Mouse (Mus musculus): ENCODE results near the gene Zdhhc24. TPM values are rescaled to one million over a fixed set of nuclear protein-coding genes. Genes with fewer than 3 reads are reported as not detected.

Gene Zdhhc24
- 34.2 and 37.1 TPM in 2 replicates for polyA plus RNA-seq (2012; rRNA removed)

GRCm38 (mm10) chr19:4878405-4879323 lies at the start of gene Zdhhc24:
TSS of gene Zdhhc24 (plus strand) at chr19:4878668.

GRCm38 (mm10) chr19:4839149-4839548 lies 39.3 kb upstream of the Zdhhc24 start, which contains the start of the genes Ccs and Ccdc87:
TSS of gene Ccs (minus strand) at chr19:4839332.
TSS of gene Ccdc87 (plus strand) at chr19:4839366.

GRCm38 (mm10) chr19:4854552-4855469 lies 23.7 kb upstream of the Zdhhc24 start, which contains the start of gene Ctsf:
TSS of gene Ctsf (plus strand) at chr19:4855130.

GRCm38 (mm10) chr19:4877785-4878184 lies 683 bp upstream of the Zdhhc24 start, which contains the start of gene Actn3:
TSS of gene Actn3 (minus strand) at chr19:4877909.

GRCm38 (mm10) chr19:4905979-4906794 lies 27.7 kb downstream of the Zdhhc24 start, which contains the start of gene Bbs1:
TSS of gene Bbs1 (minus strand) at chr19:4906628.

GRCm38 (mm10) chr19:4927904-4928531 lies 49.5 kb downstream of the Zdhhc24 start, which contains the start of gene Dpp3:
TSS of gene Dpp3 (minus strand) at chr19:4928287.

Other genes with a start within 250 kb of the Zdhhc24 start
- gene Gm960, start 180.0 kb upstream of the Zdhhc24 start, polyA plus RNA-seq (2012; rRNA removed): 7.5 and 7.7 TPM in 2 replicates
- 36.9 and 40.5 TPM in 2 replicates for gene Sptbn2, start 167.5 kb upstream of the Zdhhc24 start, polyA plus RNA-seq (2012; rRNA removed)
- 65.3 and 74.3 TPM in 2 replicates for gene Rbm4b, start 122.2 kb upstream of the Zdhhc24 start, polyA plus RNA-seq (2012; rRNA removed)
- gene Rbm4, start 84.8 kb upstream of the Zdhhc24 start, polyA plus RNA-seq (2012; rRNA removed): 117 and 122 TPM in 2 replicates
- gene Gm21992, start 67.1 kb upstream of the Zdhhc24 start, polyA plus RNA-seq (2012; rRNA removed): 10.6 and 11.3 TPM in 2 replicates
- 45.3 and 49.8 TPM in 2 replicates for gene Rbm14, start 67.0 kb upstream of the Zdhhc24 start, polyA plus RNA-seq (2012; rRNA removed)
- gene Ccs, start 39.3 kb upstream of the Zdhhc24 start, polyA plus RNA-seq (2012; rRNA removed): 42.6 and 45.4 TPM in 2 replicates
- 0.95 and 0.98 TPM in 2 replicates for gene Ccdc87, start 39.3 kb upstream of the Zdhhc24 start, polyA plus RNA-seq (2012; rRNA removed)
- gene Ctsf, start 23.5 kb upstream of the Zdhhc24 start, polyA plus RNA-seq (2012; rRNA removed): 77.2 and 77.8 TPM in 2 replicates
- 1.1 and 2.5 TPM in 2 replicates for gene Actn3, start 759 bp upstream of the Zdhhc24 start, polyA plus RNA-seq (2012; rRNA removed)
- gene Bbs1, start 28.0 kb downstream of the Zdhhc24 start, polyA plus RNA-seq (2012; rRNA removed): 19.7 and 23.0 TPM in 2 replicates
- gene Dpp3, start 49.6 kb downstream of the Zdhhc24 start, polyA plus RNA-seq (2012; rRNA removed): 89.2 and 90.6 TPM in 2 replicates
- gene Peli3, start 64.5 kb downstream of the Zdhhc24 start, polyA plus RNA-seq (2012; rRNA removed): 11.6 and 14.6 TPM in 2 replicates
- gene Mrpl11, start 83.5 kb downstream of the Zdhhc24 start, polyA plus RNA-seq (2012; rRNA removed): 93.3 and 102 TPM in 2 replicates
- 7.7 and 9.5 TPM in 2 replicates for gene Npas4, start 111.6 kb downstream of the Zdhhc24 start, polyA plus RNA-seq (2012; rRNA removed)
- gene Slc29a2, start 145.2 kb downstream of the Zdhhc24 start, polyA plus RNA-seq (2012; rRNA removed): 39.3 and 39.8 TPM in 2 replicates
- 56.5 and 59.7 TPM in 2 replicates for gene B4gat1, start 160.2 kb downstream of the Zdhhc24 start, polyA plus RNA-seq (2012; rRNA removed)
- gene AC124502.3, start 160.2 kb downstream of the Zdhhc24 start, polyA plus RNA-seq (2012; rRNA removed): 3.2 TPM in 2 replicates
- 24.9 and 25.9 TPM in 2 replicates for gene Brms1, start 162.7 kb downstream of the Zdhhc24 start, polyA plus RNA-seq (2012; rRNA removed)
- 3.1 and 3.9 TPM in 2 replicates for gene Rin1, start 171.8 kb downstream of the Zdhhc24 start, polyA plus RNA-seq (2012; rRNA removed)
- gene Cd248, start 189.4 kb downstream of the Zdhhc24 start, polyA plus RNA-seq (2012; rRNA removed): 8.3 and 9.9 TPM in 2 replicates
- 24.0 and 25.4 TPM in 2 replicates for gene Tmem151a, start 206.9 kb downstream of the Zdhhc24 start, polyA plus RNA-seq (2012; rRNA removed)
- gene Yif1a, start 209.9 kb downstream of the Zdhhc24 start, polyA plus RNA-seq (2012; rRNA removed): 48.7 and 56.5 TPM in 2 replicates
- gene Cnih2, start 219.9 kb downstream of the Zdhhc24 start, polyA plus RNA-seq (2012; rRNA removed): 463 and 505 TPM in 2 replicates
- gene Rab1b, start 228.4 kb downstream of the Zdhhc24 start, polyA plus RNA-seq (2012; rRNA removed): 152 and 160 TPM in 2 replicates
- 104 and 108 TPM in 2 replicates for gene Klc2, start 239.9 kb downstream of the Zdhhc24 start, polyA plus RNA-seq (2012; rRNA removed)

All from central nervous system, embryonic 18 days (tissue).